Mouse (Mus musculus): ENCODE results near the gene Rps6ka3. TPM values are rescaled to one million over a fixed set of nuclear protein-coding genes. Genes with fewer than 3 reads are reported as not detected.

Gene Rps6ka3
- polyA plus RNA-seq, 1 experiment from 2014 or later, result 5.4 TPM

- Histone ChIP-seq H3K36me3 (no peaks in the 10 kb centered on the region), H3K27me3 (peaks cover 34% of the 10 kb centered on the region), H3K9me3 (no peaks in the 10 kb centered on the region), H3K27ac (peak overlapping the region; percentile 92), H3K4me1 (replicated peaks) (no peaks in the 10 kb centered on the region), H3K9ac (replicated peaks) (peak overlapping the region; percentile 73), H3K4me2 (peak overlapping the region; percentile 60), H3K4me3 (replicated peaks) (peak overlapping the region; percentile 59)
- peak; percentile 95 for ATAC-seq (ENCODE audit: insufficient number of reproducible peaks, insufficient read depth, low FRiP score, low TSS enrichment, low read depth)
- WGBS, result 11% methylated on average over 60 of the region's 71 CpGs
Observed at GRCm38 (mm10) chrX:159255123-159255978, 45.2 kb downstream of the Rps6ka3 start.

DNA sequence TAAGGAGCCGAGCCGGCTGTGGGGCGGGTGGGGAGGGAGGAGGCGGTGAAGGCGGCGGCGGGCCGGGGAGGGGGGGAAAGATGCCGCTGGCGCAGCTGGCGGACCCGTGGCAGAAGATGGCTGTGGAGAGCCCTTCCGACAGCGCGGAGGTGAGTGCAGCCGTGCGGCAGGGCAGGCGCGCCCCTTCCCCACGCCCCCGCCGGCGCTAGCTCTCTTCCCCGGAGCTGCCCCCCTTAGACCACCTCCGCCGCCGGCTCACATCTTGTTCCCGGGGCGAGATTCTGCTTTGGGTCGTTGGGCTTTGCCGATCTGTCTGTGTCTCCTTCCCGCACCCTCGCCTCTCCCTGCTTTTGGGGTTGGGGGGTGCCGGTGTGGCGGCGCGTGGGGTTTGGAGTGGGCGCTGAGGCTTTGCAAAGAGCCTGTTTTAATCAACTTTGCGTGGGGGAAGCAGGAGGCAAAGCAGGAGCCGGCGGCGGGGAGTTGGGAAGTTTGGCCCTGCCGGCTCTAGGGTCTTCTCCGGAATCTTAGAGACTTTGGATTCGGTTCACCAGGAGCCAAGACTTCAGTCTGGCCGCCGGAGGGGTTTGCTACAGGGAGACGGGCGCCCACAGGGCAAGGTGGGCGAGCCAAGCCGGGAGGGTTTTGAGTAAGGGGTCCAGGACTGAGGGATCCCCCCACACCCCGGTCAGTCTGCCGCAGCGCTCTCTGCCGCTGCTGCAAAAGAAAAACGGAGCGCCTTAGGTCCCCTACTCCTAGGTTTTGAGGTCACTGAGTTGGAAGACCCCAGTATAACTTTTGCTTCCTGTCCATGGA lies 46.1 kb downstream of the Rps6ka3 start:
- peak; percentile 38 for ATAC-seq (ENCODE audit: insufficient number of reproducible peaks, insufficient read depth, low FRiP score, low TSS enrichment, low read depth)
- peak overlapping the region; percentile 59 for H3K4me3 ChIP-seq (replicated peaks)
- peak overlapping the region; percentile 92 for H3K27ac ChIP-seq
- H3K27me3 ChIP-seq, result peaks cover 34% of the 10 kb centered on the region
- H3K4me2 ChIP-seq, result peak overlapping the region; percentile 60
- H3K9ac ChIP-seq (replicated peaks), result peak overlapping the region; percentile 73
- no peaks in the 10 kb centered on the region for H3K4me1 ChIP-seq (replicated peaks)
- no peaks in the 10 kb centered on the region for H3K36me3 ChIP-seq
- no peaks in the 10 kb centered on the region for H3K9me3 ChIP-seq
- WGBS, result 13% methylated on average over 37 of the region's 57 CpGs

DNA sequence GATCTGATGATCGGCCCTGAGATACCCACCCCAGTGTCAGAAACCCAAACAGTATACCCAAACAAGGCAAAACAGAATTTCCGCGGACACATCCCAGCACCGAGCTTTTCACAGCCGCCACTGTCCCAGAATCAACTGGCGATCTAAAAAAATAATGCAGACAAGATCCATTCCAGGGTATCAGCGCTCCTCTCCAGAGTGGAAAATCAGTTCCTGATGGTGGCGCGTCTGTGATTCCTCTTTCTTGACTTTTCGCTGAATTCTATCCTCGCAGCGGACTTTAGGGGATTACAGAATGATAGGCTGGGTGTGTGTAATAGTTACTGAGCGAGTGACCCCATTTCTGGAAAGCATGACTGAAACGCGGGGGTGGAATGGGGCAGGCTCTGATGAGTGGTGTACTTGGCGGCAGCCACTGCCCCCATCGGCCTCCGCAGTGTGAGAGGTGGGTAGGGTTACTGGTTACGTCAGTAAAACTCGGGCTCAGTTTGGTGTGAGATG lies 46.9 kb downstream of the Rps6ka3 start:
- Histone ChIP-seq H3K9me3 (no peaks in the 10 kb centered on the region), H3K27me3 (peaks cover 32% of the 10 kb centered on the region), H3K4me1 (replicated peaks) (no peaks in the 10 kb centered on the region), H3K4me3 (replicated peaks) (peak overlapping the region; percentile 59), H3K9ac (replicated peaks) (peak overlapping the region; percentile 73), H3K4me2 (peak overlapping the region; percentile 60), H3K36me3 (no peaks in the 10 kb centered on the region), H3K27ac (no peak overlapping the region)
- WGBS, result 23% methylated on average over 20 of the region's 20 CpGs
- ATAC-seq (ENCODE audit: insufficient number of reproducible peaks, insufficient read depth, low FRiP score, low TSS enrichment, low read depth), result no peak

DNA sequence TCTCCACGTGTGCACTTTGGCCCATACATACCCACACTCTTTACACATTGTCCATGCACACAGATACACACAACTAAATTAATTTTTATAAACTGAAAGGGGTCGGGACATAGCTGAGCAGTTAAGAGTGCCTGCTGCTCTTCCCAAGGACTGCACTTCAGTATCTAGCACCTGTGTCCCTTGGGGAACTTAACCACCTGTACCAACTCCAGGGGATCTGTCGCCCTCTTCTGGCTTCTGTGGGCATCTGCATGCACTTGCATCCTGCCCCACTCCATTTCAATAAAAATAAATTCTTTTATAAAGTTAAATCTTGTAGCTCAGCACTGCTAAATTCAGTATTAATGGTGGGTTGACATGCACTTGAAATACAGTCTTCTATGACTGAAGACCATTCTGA lies 54.6 kb downstream of the Rps6ka3 start:
- Histone ChIP-seq H3K4me1 (replicated peaks) (no peaks in the 10 kb centered on the region), H3K9me3 (no peaks in the 10 kb centered on the region), H3K27ac (no peak overlapping the region), H3K4me2 (no peak overlapping the region), H3K4me3 (replicated peaks) (no peak overlapping the region), H3K9ac (replicated peaks) (no peak overlapping the region), H3K36me3 (no peaks in the 10 kb centered on the region), H3K27me3 (0 out of 2 replicates have a peak, but pooled peaks cover 10% of the 10 kb centered on the region)
- no peak for ATAC-seq (ENCODE audit: insufficient number of reproducible peaks, insufficient read depth, low FRiP score, low TSS enrichment, low read depth)
- WGBS, result 48% methylated on average over 3 of the region's 3 CpGs

DNA sequence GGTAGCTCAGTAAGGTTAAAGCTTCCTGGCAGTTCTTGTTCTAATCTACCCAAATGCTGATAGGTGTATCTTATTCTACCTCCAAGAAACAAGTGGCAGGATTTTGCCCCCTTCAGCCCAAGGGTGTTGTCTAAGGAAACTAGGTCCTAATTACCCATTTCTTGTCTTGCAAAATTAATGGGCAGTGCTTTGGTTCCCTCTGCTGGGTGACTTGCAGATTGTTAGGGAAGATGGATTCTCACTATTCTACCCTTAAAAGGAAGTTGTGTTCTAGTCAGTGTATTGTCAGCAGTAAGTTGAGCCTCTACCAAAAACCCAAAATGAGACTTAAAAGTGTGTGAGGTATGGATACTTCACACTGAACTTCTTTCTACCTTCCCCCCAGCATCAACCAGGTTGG lies 59.0 kb downstream of the Rps6ka3 start:
- H3K9me3 ChIP-seq, result no peaks in the 10 kb centered on the region
- no peak overlapping the region for H3K9ac ChIP-seq (replicated peaks)
- 0 out of 2 replicates have a peak, but pooled peaks cover 10% of the 10 kb centered on the region for H3K27me3 ChIP-seq
- no peak overlapping the region for H3K27ac ChIP-seq
- no peak overlapping the region for H3K4me2 ChIP-seq
- ATAC-seq (ENCODE audit: insufficient number of reproducible peaks, insufficient read depth, low FRiP score, low TSS enrichment, low read depth), result no peak
- no peaks in the 10 kb centered on the region for H3K36me3 ChIP-seq
- H3K4me3 ChIP-seq (replicated peaks), result no peak overlapping the region
- no peaks in the 10 kb centered on the region for H3K4me1 ChIP-seq (replicated peaks)

DNA sequence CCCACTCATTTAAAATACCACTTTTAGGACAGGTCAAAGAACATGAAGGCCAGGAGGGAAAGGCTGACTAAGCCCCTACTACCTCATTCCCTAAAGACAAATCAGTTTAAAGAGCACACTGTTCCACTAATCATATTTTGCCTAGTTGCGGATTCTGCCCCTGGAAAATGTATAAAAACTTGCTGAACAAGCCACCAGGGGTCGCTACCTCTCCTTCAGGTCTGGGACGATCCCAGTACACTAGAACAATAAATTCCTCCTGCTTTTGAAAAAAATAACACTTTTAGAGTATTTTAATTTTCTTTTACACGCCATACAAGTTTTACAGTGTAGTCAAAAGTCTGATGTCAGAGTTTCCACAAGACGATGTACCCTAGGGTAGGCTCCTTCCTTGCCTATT lies 76.7 kb downstream of the Rps6ka3 start:
- H3K4me1 ChIP-seq (replicated peaks), result no peaks in the 10 kb centered on the region
- ATAC-seq (ENCODE audit: insufficient number of reproducible peaks, insufficient read depth, low FRiP score, low TSS enrichment, low read depth), result no peak
- H3K27ac ChIP-seq, result no peak overlapping the region
- no peaks in the 10 kb centered on the region for H3K27me3 ChIP-seq
- no peak overlapping the region for H3K9ac ChIP-seq (replicated peaks)
- no peak overlapping the region for H3K4me2 ChIP-seq
- no peaks in the 10 kb centered on the region for H3K36me3 ChIP-seq
- 65% methylated on average over 5 of the region's 5 CpGs for WGBS
- no peak overlapping the region for H3K4me3 ChIP-seq (replicated peaks)
- H3K9me3 ChIP-seq, result no peaks in the 10 kb centered on the region

GRCm38 (mm10) chrX:159295879-159296278 lies 85.8 kb downstream of the Rps6ka3 start:
- Histone ChIP-seq H3K4me1 (replicated peaks) (no peaks in the 10 kb centered on the region), H3K4me2 (no peak overlapping the region), H3K9ac (replicated peaks) (no peak overlapping the region), H3K27ac (no peak overlapping the region), H3K4me3 (replicated peaks) (no peak overlapping the region), H3K36me3 (no peaks in the 10 kb centered on the region), H3K9me3 (no peaks in the 10 kb centered on the region), H3K27me3 (no peaks in the 10 kb centered on the region)
- no peak for ATAC-seq (ENCODE audit: insufficient number of reproducible peaks, insufficient read depth, low FRiP score, low TSS enrichment, low read depth)
- 84% methylated on average over 1 of the region's 1 CpGs for WGBS

DNA sequence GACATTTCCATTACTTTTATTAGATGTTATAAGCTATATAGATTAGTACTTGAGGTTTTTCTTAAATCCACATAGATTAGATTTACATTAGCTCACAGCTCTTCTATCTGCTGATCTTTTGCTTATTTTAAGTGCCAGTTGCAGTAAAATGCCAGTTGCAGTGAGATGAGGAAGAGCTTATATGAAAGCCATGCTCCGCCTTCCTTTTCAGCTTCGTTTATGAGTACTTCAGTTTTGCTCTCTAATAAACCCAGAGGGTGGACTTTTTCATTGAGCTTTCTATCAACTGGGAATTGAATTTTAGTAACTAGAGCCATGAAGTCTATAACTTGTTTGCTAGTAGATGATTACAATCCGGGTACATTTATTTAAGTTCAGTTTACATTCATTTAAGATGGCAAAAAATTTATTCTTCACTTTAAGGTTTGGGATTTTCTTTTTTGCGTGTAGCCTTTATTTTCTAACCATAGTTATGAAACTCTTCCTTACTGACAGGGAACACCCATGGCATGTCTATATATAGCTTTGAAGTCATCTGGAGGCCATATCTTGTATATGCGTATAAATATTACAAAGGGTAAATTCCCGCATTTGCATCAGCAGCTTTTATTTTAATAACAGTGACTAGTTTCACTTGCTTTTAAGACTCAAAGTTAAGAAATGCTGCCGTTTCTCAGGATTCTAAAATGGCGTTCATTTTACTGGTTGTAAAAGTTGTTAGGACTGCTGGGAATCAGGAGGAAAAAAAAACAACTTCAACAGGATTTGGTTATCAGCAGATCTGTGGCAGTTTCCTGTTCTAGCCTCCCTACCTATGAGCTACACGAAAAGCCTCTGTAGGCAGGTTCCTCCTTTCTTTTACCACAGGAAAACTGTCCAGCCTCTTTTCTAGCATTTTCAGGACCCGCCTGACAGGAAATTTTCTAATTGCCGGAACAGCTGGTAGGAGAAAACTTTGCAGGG lies 92.5 kb downstream of the Rps6ka3 start:
- Histone ChIP-seq H3K36me3 (no peaks in the 10 kb centered on the region), H3K9me3 (no peaks in the 10 kb centered on the region), H3K9ac (replicated peaks) (no peak overlapping the region), H3K27me3 (no peaks in the 10 kb centered on the region), H3K4me3 (replicated peaks) (no peak overlapping the region), H3K27ac (no peak overlapping the region), H3K4me1 (replicated peaks) (no peaks in the 10 kb centered on the region), H3K4me2 (no peak overlapping the region)
- WGBS, result 75% methylated on average over 11 of the region's 11 CpGs
- ATAC-seq (ENCODE audit: insufficient number of reproducible peaks, insufficient read depth, low FRiP score, low TSS enrichment, low read depth), result no peak

- Histone ChIP-seq H3K27ac (no peak overlapping the region), H3K9me3 (no peaks in the 10 kb centered on the region), H3K36me3 (peaks cover 2% of the 10 kb centered on the region; the same call in 1 of the 2 replicates), H3K4me3 (replicated peaks) (no peak overlapping the region), H3K27me3 (no peaks in the 10 kb centered on the region; the same call in 1 of the 2 replicates), H3K4me2 (no peak overlapping the region), H3K4me1 (replicated peaks) (no peaks in the 10 kb centered on the region), H3K9ac (replicated peaks) (no peak overlapping the region)
- 74% methylated on average over 7 of the region's 7 CpGs for WGBS
- ATAC-seq (ENCODE audit: insufficient number of reproducible peaks, insufficient read depth, low FRiP score, low TSS enrichment, low read depth), result no peak
Observed at GRCm38 (mm10) chrX:159315293-159315692, 105.2 kb downstream of the Rps6ka3 start.

- H3K9me3 ChIP-seq, result no peaks in the 10 kb centered on the region
- 32% methylated on average over 8 of the region's 8 CpGs for WGBS
Observed at GRCm38 (mm10) chrX:159321342-159321741, 111.2 kb downstream of the Rps6ka3 start.

More at GRCm38 (mm10) chrX:159321342-159321741, 111.2 kb downstream of the Rps6ka3 start:
- no peak for ATAC-seq (ENCODE audit: insufficient number of reproducible peaks, insufficient read depth, low FRiP score, low TSS enrichment, low read depth)
- H3K27ac ChIP-seq, result no peak overlapping the region
- H3K4me1 ChIP-seq (replicated peaks), result no peaks in the 10 kb centered on the region
- H3K4me2 ChIP-seq, result no peak overlapping the region
- no peak overlapping the region for H3K4me3 ChIP-seq (replicated peaks)
- H3K36me3 ChIP-seq, result peaks cover 2% of the 10 kb centered on the region; the same call in 1 of the 2 replicates
- no peak overlapping the region for H3K9ac ChIP-seq (replicated peaks)
- H3K27me3 ChIP-seq, result no peaks in the 10 kb centered on the region
